Mouse (Mus musculus) thymus, adult 18-20 months (tissue): ENCODE data around the gene Riox2.
A peak's percentile ranks its signal among the peaks of the same experiment; 100 is the strongest.

Experiments used
- DNase-seq, 2 experiments: peaks; one replicate each; pipeline ENCODE4 v3.0.0; 2022; ENCODE audit warnings: mixed read lengths in 2 of 2

Riox2 gene

DNA sequence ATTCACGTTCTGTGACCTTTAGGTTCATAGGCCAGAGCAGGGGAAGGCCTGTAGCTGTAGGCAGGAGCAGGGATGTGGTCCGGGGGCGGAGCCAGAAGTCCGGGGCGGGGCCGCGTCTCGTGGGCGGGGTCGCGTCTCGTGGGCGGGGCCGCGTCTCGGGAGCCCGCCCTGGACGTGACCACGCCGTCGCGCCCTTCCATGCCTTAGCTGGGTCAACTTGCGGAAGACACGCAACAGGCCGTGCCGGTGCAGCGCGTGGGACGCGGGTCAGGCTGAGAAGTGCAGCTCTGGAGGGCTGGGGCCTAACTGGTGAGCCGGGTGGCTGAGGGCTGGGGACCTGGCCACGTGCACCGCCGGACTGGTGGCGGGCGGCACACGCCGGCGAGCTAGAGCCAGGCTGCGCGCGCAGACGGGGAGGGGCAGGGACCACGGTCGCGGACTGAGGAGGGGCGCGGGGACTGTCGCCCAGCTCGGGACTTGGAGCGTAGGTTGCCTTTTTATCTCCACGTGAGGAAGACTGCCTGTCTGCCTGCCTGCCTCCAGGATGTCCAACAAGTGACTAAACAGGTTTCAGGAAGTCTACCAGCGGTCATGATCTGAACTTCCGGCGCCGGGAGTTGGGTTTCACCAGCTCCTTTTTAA lies at the start of gene Riox2:
Gene Riox2 (plus strand): TSS at position 139 of the 642 bp plus-strand sequence.
- peak; percentile 68 to 71 for DNase-seq

DNA sequence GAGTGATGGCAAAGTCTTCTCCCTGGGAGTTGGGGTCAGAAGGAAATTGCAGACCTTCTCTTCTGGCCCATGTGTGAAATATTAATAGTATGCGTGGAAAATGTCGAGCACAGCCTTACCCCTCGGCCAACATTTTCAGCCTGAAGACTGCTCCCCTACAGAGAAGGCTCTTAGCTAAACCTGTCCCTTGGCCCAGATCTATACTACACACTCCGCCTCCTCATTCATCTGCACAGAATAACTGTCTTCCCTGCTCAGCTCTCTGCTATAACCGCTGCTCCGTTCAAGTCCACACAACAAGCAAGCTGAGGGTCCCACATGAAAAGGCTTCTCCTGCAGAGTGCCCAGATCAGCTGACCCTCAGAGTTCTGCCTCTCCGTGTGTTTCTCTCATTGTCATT lies 43.6 kb upstream of the Riox2 start:
- no peak for DNase-seq

- no peak for DNase-seq
Measured at GRCm38 (mm10) chr16:59433181-59433580, 38.4 kb upstream of the Riox2 start.

GRCm38 (mm10) chr16:59444880-59445559 lies 26.6 kb upstream of the Riox2 start:
- DNase-seq, result no peak

DNA sequence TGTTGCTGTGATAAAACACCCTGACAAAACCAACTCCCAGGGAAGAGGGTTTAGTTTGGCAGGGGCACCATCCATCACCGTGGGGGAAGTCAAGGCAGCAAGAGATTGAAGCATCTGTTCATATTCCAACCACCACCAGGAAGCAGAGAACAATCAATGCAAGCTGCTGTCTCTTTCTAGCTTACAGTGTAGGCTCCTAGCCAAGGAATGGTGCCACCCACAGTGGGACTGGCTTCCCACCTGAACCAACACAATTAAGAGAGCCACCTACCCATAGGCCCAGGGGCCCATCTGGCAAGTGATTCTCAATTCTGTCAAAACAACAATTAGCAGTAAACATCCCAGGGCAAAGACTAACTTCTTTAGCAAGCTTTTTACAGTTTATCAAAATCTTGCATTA lies 23.4 kb upstream of the Riox2 start:
- no peak for DNase-seq

DNA sequence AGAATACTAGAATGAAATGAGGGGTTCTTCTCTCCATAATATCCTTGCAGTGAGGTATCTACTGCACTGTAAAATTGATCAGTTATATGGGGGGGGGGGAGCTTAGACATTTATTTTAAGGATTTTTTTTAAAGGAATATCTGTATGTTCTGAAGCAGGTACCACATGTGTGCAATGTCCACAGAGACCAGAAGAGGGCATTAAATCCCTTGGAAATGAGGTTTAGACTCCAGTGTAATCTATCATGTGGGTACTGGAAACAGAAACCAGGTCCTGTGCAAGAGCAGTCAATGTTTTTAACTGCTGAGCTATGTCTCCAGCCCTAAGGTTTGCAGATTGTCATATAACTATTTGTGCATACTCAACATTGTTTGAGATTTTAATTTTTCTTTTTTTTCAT lies 22.5 kb upstream of the Riox2 start:
- no peak for DNase-seq

GRCm38 (mm10) chr16:59451813-59452212 lies 19.8 kb upstream of the Riox2 start:
- DNase-seq, result no peak

DNA sequence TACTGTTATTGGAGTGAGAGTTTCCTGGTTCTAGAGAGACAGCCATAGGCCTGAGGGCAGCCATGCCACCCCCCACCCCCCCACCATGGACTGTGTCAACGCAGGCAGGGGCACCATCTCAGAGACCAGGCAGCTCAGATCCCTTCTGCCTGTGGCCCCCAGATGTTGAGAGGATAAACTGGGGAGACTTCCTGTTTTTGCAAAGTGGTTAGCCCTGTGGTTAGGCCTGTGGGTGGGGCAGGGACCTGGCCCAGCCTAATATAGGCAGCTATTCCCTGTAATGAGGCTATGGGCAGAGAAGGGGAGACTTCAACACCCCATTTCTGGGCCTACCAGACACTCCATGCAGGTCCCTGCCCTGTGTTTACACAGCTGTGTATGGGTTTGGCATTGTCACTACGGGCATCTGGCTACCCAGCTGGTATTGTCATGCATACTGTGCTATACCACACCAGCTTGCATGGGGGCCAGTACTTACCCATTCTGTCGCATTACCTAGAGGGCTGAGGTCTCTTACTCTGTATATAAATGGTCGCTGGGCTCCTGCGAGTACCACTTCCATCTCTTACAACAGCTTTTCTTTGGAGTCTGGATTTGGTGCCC lies 12.2 kb upstream of the Riox2 start:
- peak; percentile 15 to 48 for DNase-seq

GRCm38 (mm10) chr16:59463567-59463966 lies 8.0 kb upstream of the Riox2 start:
- no peak for DNase-seq

DNA sequence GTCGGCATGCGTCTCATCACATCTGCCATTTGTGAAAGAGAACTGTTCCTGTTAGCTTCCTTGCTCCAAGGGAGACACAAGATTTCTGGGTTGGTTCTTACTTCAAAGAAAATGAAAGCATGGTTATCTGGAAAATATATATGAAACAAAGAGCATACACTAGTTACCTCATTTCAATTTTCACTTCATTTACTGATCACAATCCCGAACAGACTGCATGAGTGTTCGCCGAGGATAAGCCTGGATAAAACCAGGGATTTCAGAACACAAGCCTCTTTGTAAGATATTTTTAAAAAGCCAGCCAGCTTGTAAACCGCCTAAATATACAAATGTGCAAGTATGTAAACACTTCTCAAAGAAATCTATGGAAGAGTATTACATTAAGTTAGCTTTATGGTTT lies 7.6 kb upstream of the Riox2 start:
- DNase-seq, result no peak

- no peak for DNase-seq
Measured at GRCm38 (mm10) chr16:59469846-59470245, 1.7 kb upstream of the Riox2 start.

GRCm38 (mm10) chr16:59472546-59472945 lies 971 bp downstream of the Riox2 start:
- DNase-seq, result no peak

GRCm38 (mm10) chr16:59474788-59475187 lies 3.2 kb downstream of the Riox2 start:
- DNase-seq, result peak in 1 of 2 experiments; percentile 10

DNA sequence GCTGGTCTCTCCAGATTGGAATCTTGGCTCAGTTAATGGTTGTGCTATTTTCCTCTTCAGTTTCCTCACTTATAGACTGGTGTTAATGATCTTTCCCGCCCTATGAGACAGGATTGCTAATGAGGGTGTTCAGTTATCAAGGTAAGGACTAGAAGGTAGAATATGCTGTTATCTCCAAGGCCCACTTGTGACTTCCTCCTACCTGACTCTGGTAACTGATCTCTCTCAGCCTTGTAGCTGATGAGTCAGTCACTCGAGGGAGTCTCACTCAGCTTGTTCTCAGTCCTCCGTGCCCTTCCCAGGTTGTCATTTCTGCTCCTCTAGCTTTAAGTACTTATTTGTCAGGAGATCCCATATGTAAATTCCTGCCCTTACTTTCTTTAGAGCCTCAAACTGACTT lies 6.4 kb downstream of the Riox2 start:
- DNase-seq, result no peak

- DNase-seq, result no peak
Measured at GRCm38 (mm10) chr16:59487239-59487638, 15.7 kb downstream of the Riox2 start.

GRCm38 (mm10) chr16:59487975-59488548 lies 16.5 kb downstream of the Riox2 start:
- no peak for DNase-seq

- no peak for DNase-seq
Measured at GRCm38 (mm10) chr16:59493199-59493598, 21.6 kb downstream of the Riox2 start.

GRCm38 (mm10) chr16:59497947-59498346 lies 26.4 kb downstream of the Riox2 start:
- DNase-seq, result no peak

DNA sequence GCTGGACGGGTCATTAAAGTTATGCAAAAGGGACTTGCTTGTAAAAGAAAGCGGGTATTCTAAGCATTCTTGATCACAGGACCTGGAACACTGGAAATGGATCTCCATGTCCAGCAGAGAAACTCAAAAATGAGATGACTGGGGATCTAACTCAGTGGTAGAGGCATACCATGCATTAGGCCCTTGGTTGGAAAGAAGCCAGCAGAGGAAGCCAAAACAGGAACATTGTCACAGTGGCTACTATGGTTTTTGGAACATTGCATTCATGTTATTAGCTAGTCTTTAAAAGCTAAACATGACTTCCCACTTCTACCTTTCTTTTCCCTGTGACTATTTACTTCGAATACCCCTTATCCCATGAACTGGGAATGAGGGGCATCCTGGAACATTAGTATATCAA lies 27.6 kb downstream of the Riox2 start:
- no peak for DNase-seq

- no peak for DNase-seq
Measured at GRCm38 (mm10) chr16:59509830-59510229, 38.3 kb downstream of the Riox2 start.

- DNase-seq, result no peak
Measured at GRCm38 (mm10) chr16:59515169-59515568, 43.6 kb downstream of the Riox2 start.

- DNase-seq, result no peak
Measured at GRCm38 (mm10) chr16:59516965-59517364, 45.4 kb downstream of the Riox2 start.

GRCm38 (mm10) chr16:59517447-59518219 lies 46.1 kb downstream of the Riox2 start:
- peak; percentile 3 to 15 for DNase-seq
